In genomic region chr5:101295941-101296340, GRCm38 (mm10) we compare ENCODE assay signal across 11 mouse cellular contexts.
DNase-seq lines count a peak whose midpoint lies in the region; ATAC-seq and TF ChIP-seq lines count a peak whose summit lies in the region.
"Had no signal": no experiment of that assay in that cellular context is flagged by ENCODE, and none has a peak within 500 bp of the region (broad histone marks: within the 10 kb centered on the region; RNA-seq: fewer than 3 reads in every experiment).

No protein-coding gene starts in this region.

- H3K9me3 ChIP-seq in forebrain, embryonic 14.5 days (replicated peaks; ENCODE audit: control insufficient read depth, low read length), result no peaks in the 10 kb centered on the region
- no peaks in the 10 kb centered on the region for H3K9me3 ChIP-seq in forebrain, embryonic 11.5 days (ENCODE audit: control insufficient read depth, low read length)
- H3K9me3 ChIP-seq in hindbrain, postnatal 0 days (ENCODE audit: low read length), result no peaks in the 10 kb centered on the region
- no peaks in the 10 kb centered on the region for H3K9me3 ChIP-seq in hindbrain, embryonic 10.5 days
- H3K9me3 ChIP-seq: midbrain, embryonic 13.5 days had no signal

- no peaks in the 10 kb centered on the region for H3K4me1 ChIP-seq in forebrain, embryonic 14.5 days (ENCODE audit: control insufficient read depth, insufficient read depth, low read length)
- H3K4me1 ChIP-seq in forebrain, embryonic 11.5 days (replicated peaks; ENCODE audit: control insufficient read depth, insufficient read depth, low read length), result no peaks in the 10 kb centered on the region
- no peaks in the 10 kb centered on the region for H3K4me1 ChIP-seq in hindbrain, postnatal 0 days (ENCODE audit: insufficient read depth, low read length)
- peaks cover 9% of the 10 kb centered on the region for H3K4me1 ChIP-seq in hindbrain, embryonic 10.5 days (replicated peaks)
- H3K4me1 ChIP-seq: midbrain, embryonic 13.5 days had no signal

- H3K27ac ChIP-seq in forebrain, embryonic 14.5 days (ENCODE audit: low read depth, low read length), result no peak overlapping the region
- H3K27ac ChIP-seq in forebrain, embryonic 11.5 days (ENCODE audit: low read depth, low read length), result no peak overlapping the region
- no peak overlapping the region for H3K27ac ChIP-seq in hindbrain, postnatal 0 days
- no peak overlapping the region for H3K27ac ChIP-seq in hindbrain, embryonic 10.5 days
- H3K27ac ChIP-seq: midbrain, embryonic 13.5 days had no signal

- TF ChIP-seq CTCF in hindbrain, postnatal 0 days (IDR thresholded peaks at IDR 0.05; ENCODE audit: low read depth), result peak; percentile 28; the same call in 1 of the 2 replicates

- H3K36me3 ChIP-seq in forebrain, embryonic 14.5 days (ENCODE audit: control insufficient read depth, insufficient read depth, low read length), result no peaks in the 10 kb centered on the region
- no peaks in the 10 kb centered on the region for H3K36me3 ChIP-seq in forebrain, embryonic 11.5 days (ENCODE audit: control insufficient read depth, insufficient read depth, low read length)
- no peaks in the 10 kb centered on the region for H3K36me3 ChIP-seq in hindbrain, postnatal 0 days (ENCODE audit: insufficient read depth, low read length)
- no peaks in the 10 kb centered on the region for H3K36me3 ChIP-seq in hindbrain, embryonic 10.5 days
- H3K36me3 ChIP-seq: midbrain, embryonic 13.5 days had no signal

- no peak overlapping the region for H3K4me3 ChIP-seq in forebrain, embryonic 14.5 days (ENCODE audit: low read depth, low read length)
- H3K4me3 ChIP-seq in forebrain, embryonic 11.5 days (ENCODE audit: low read depth, low read length), result no peak overlapping the region
- H3K4me3 ChIP-seq in hindbrain, postnatal 0 days (ENCODE audit: low read length), result no peak overlapping the region
- H3K4me3 ChIP-seq in hindbrain, embryonic 10.5 days, result no peak overlapping the region
- H3K4me3 ChIP-seq: midbrain, embryonic 13.5 days had no signal

- 78% methylated on average over 7 of the region's 7 CpGs for WGBS in forebrain, embryonic 14.5 days
- 76% methylated on average over 7 of the region's 7 CpGs for WGBS in forebrain, embryonic 11.5 days
- 49% methylated on average over 7 of the region's 7 CpGs for WGBS in hindbrain, postnatal 0 days
- 76% methylated on average over 7 of the region's 7 CpGs for WGBS in hindbrain, embryonic 10.5 days

- ATAC-seq in forebrain, embryonic 14.5 days, result no peak
- no peak for ATAC-seq in forebrain, embryonic 11.5 days (replicated peaks; ENCODE audit: low FRiP score)
- ATAC-seq in hindbrain, postnatal 0 days, result peak; percentile 51; the same call in 1 of the 2 replicates
- ATAC-seq: midbrain, embryonic 13.5 days had no signal

- no peaks in the 10 kb centered on the region for H3K27me3 ChIP-seq in forebrain, embryonic 14.5 days (replicated peaks; ENCODE audit: control insufficient read depth, insufficient read depth, low read length)
- H3K27me3 ChIP-seq in forebrain, embryonic 11.5 days (ENCODE audit: control insufficient read depth, insufficient read depth, low read length), result no peaks in the 10 kb centered on the region
- no peaks in the 10 kb centered on the region for H3K27me3 ChIP-seq in hindbrain, postnatal 0 days (ENCODE audit: insufficient read depth, low read length)
- peaks cover 15% of the 10 kb centered on the region for H3K27me3 ChIP-seq in hindbrain, embryonic 10.5 days (ENCODE audit: insufficient read depth, poor library complexity, severe bottlenecking)

- no peak overlapping the region for H3K9ac ChIP-seq in forebrain, embryonic 14.5 days (ENCODE audit: low read length)
- H3K9ac ChIP-seq in forebrain, embryonic 11.5 days (ENCODE audit: low read length), result no peak overlapping the region
- no peak overlapping the region for H3K9ac ChIP-seq in hindbrain, postnatal 0 days (replicated peaks; ENCODE audit: low read length)
- H3K9ac ChIP-seq: midbrain, embryonic 13.5 days had no signal

- H3K4me2 ChIP-seq in forebrain, embryonic 14.5 days (ENCODE audit: low read length), result no peak overlapping the region
- no peak overlapping the region for H3K4me2 ChIP-seq in forebrain, embryonic 11.5 days (ENCODE audit: low read depth, low read length, severe bottlenecking)
- 0 out of 2 replicates have a peak overlapping the region, but pooled peaks have one; percentile 8 for H3K4me2 ChIP-seq in hindbrain, postnatal 0 days (ENCODE audit: low read depth, low read length)
- H3K4me2 ChIP-seq: midbrain, embryonic 13.5 days had no signal

- DNase-seq in forebrain, embryonic 14.5 days (ENCODE audit: low spot score), result peak; percentile 48
- DNase-seq in forebrain, embryonic 11.5 days (ENCODE audit: low spot score), result no peak
- peak; percentile 68 for DNase-seq in hindbrain, postnatal 0 days (ENCODE audit: low spot score)
- no peak for DNase-seq in hindbrain, embryonic 10.5 days (ENCODE audit: low spot score)
- DNase-seq in NIH3T3 (ENCODE audit: low read depth), result peak; percentile 43
- DNase-seq in cerebellum, postnatal 25 days, result peak; percentile 90 to 92
- no peak for DNase-seq in natural killer cell, adult 2 months (ENCODE audit: low spot score in 2 of 2)
- no peak for DNase-seq in thymus, postnatal 25 days
- DNase-seq: kidney, postnatal 14 days; thymus, postnatal 14 days had no signal

Comparison
In these comparisons a context has a peak if more than half of its experiments do, and no peak if none do; other contexts are left out.
1. DNase-seq: peak in forebrain, embryonic 14.5 days (single experiment), hindbrain, postnatal 0 days (single experiment), NIH3T3 (single experiment) and cerebellum, postnatal 25 days (2 of 2); none in forebrain, embryonic 11.5 days (single experiment), hindbrain, embryonic 10.5 days (single experiment), natural killer cell, adult 2 months (0 of 2) and thymus, postnatal 25 days (single experiment).